Mouse (Mus musculus) liver, embryonic 11.5 days (tissue): ENCODE results near the gene Klhl33. TPM values are rescaled to one million over a fixed set of nuclear protein-coding genes. Genes with fewer than 3 reads are reported as not detected.
"Not testable (repeated sequence)": the region's sequence is repeated elsewhere in the genome, so short reads cannot be mapped to it uniquely, and the experiment has no call there.

Experiments
- ATAC-seq: fragments of 200-750 bp; cut with Nextera tagmentation; replicated peaks from 2 replicates; pipeline ENCODE4 v1.8.0; 2017; ENCODE audit warnings: moderate number of reproducible peaks, mild to moderate bottlenecking, moderate TSS enrichment, moderate library complexity; ENCODE audit not compliant: low FRiP score
- DNase-seq: peaks from one replicate; pipeline ENCODE4 v3.0.0-alpha.2; 2017; ENCODE audit warnings: low spot score
- H3K27ac ChIP-seq: fragments of 300-500 bp; sonication (generic); 2 replicates; pipeline ENCODE4 v1.5.1; 2014; ENCODE audit warnings: mild to moderate bottlenecking, low read depth, low read length, control low read depth
- H3K27me3 ChIP-seq: fragments of 300-500 bp; sonication (generic); replicated peaks from 2 replicates; pipeline ENCODE4 v1.6.1; 2014; ENCODE audit warnings: low read length, mixed read lengths; ENCODE audit not compliant: control insufficient read depth, insufficient read depth
- H3K36me3 ChIP-seq: fragments of 300-500 bp; sonication (generic); 2 replicates; pipeline ENCODE4 v1.6.1; 2014; ENCODE audit warnings: mild to moderate bottlenecking, low read length, moderate library complexity, mixed read lengths; ENCODE audit not compliant: control insufficient read depth, insufficient read depth
- H3K4me1 ChIP-seq: fragments of 300-500 bp; sonication (generic); replicated peaks from 2 replicates; pipeline ENCODE4 v1.6.1; 2014; ENCODE audit warnings: low read length, mixed read lengths; ENCODE audit not compliant: control insufficient read depth, insufficient read depth
- H3K4me2 ChIP-seq: fragments of 300-500 bp; sonication (generic); 2 replicates; pipeline ENCODE4 v1.6.1; 2014; ENCODE audit warnings: mild to moderate bottlenecking, control low read depth, moderate library complexity
- H3K4me3 ChIP-seq: fragments of 300-500 bp; sonication (generic); 2 replicates; pipeline ENCODE4 v1.5.1; 2014; ENCODE audit warnings: low read depth, low read length, control low read depth
- H3K9ac ChIP-seq: fragments of 300-500 bp; sonication (generic); 2 replicates; pipeline ENCODE4 v1.6.1; 2014; ENCODE audit warnings: low read depth, low read length, control low read depth
- H3K9me3 ChIP-seq: fragments of 300-500 bp; sonication (generic); 2 replicates; pipeline ENCODE4 v1.6.1; 2016; ENCODE audit warnings: low read length, inconsistent platforms, mixed read lengths; ENCODE audit not compliant: control insufficient read depth
- WGBS: fragments of 180-500 bp; shearing (Covaris S2); extraction: QIAGEN DNeasy Blood & Tissue Kit; methylation state at CpG from one replicate; pipeline ENCODE4 v1.1.7; 2014; 5-methylcytosine and 5-hydroxymethylcytosine counted together
- polyA plus RNA-seq: library from polyadenylated mRNA; unstranded; fragments of >200 nt; fragmentation: Nextera tagmentation; extraction: Ambion mirVana; gene quantifications from 2 replicates; pipeline ENCODE4 v1.2.1, GENCODE M21; 2014

The Klhl33 gene
- polyA plus RNA-seq, 1 experiment from 2014 or later, result 0.34 TPM

- H3K9me3 ChIP-seq, result no peaks in the 10 kb centered on the region
- no peak overlapping the region for H3K4me2 ChIP-seq
- ATAC-seq, result no peak
- H3K4me3 ChIP-seq, result no peak overlapping the region
- H3K27me3 ChIP-seq, result no peaks in the 10 kb centered on the region
- WGBS, result 62% methylated on average over 3 of the region's 3 CpGs
- H3K27ac ChIP-seq, result no peak overlapping the region
- H3K4me1 ChIP-seq, result no peaks in the 10 kb centered on the region
- no peak for DNase-seq
- H3K9ac ChIP-seq, result no peak overlapping the region
- H3K36me3 ChIP-seq, result peaks cover 14% of the 10 kb centered on the region
Measured at GRCm38 (mm10) chr14:50911356-50911755, 14.0 kb upstream of the Klhl33 start.

GRCm38 (mm10) chr14:50908126-50908525, 10.8 kb upstream of the Klhl33 start:
- WGBS, result 62% methylated on average over 4 of the region's 4 CpGs
- no peaks in the 10 kb centered on the region for H3K27me3 ChIP-seq
- ATAC-seq (no peak), DNase-seq (no peak)
- H3K9ac ChIP-seq, result no peak overlapping the region
- no peaks in the 10 kb centered on the region for H3K9me3 ChIP-seq
- 0 out of 2 replicates have a peak, but pooled peaks cover 2% of the 10 kb centered on the region for H3K4me1 ChIP-seq
- no peaks in the 10 kb centered on the region for H3K36me3 ChIP-seq
- no peak overlapping the region for H3K4me3 ChIP-seq
- no peak overlapping the region for H3K27ac ChIP-seq
- H3K4me2 ChIP-seq, result no peak overlapping the region

GRCm38 (mm10) chr14:50905327-50905726, 8.0 kb upstream of the Klhl33 start:
- H3K9me3 ChIP-seq, H3K4me3 ChIP-seq, H3K9ac ChIP-seq, H3K36me3 ChIP-seq, H3K27ac ChIP-seq, H3K27me3 ChIP-seq, H3K4me1 ChIP-seq, DNase-seq, H3K4me2 ChIP-seq, ATAC-seq: not testable (repeated sequence)

- no peaks in the 10 kb centered on the region for H3K36me3 ChIP-seq
- H3K27ac ChIP-seq, result no peak overlapping the region
- 0 out of 2 replicates have a peak, but pooled peaks cover 2% of the 10 kb centered on the region for H3K4me1 ChIP-seq
- no peak overlapping the region for H3K4me3 ChIP-seq
- no peaks in the 10 kb centered on the region for H3K27me3 ChIP-seq
- ATAC-seq, result no peak
- DNase-seq, result no peak
- H3K9me3 ChIP-seq, result no peaks in the 10 kb centered on the region
- no peak overlapping the region for H3K4me2 ChIP-seq
- H3K9ac ChIP-seq, result no peak overlapping the region
- WGBS, result 83% methylated on average over 4 of the region's 4 CpGs
Measured at GRCm38 (mm10) chr14:50904828-50905129, 7.5 kb upstream of the Klhl33 start.

- no peaks in the 10 kb centered on the region for H3K36me3 ChIP-seq
- no peaks in the 10 kb centered on the region for H3K27me3 ChIP-seq
- H3K27ac ChIP-seq, result no peak overlapping the region
- peak; percentile 84 for ATAC-seq
- H3K4me1 ChIP-seq, result 0 out of 2 replicates have a peak, but pooled peaks cover 2% of the 10 kb centered on the region
- H3K9ac ChIP-seq, result peak overlapping the region; percentile 53
- H3K4me2 ChIP-seq, result peak overlapping the region; percentile 91
- H3K9me3 ChIP-seq, result no peaks in the 10 kb centered on the region
- peak overlapping the region; percentile 54 for H3K4me3 ChIP-seq
- peak; percentile 64 for DNase-seq
- WGBS, result 6% methylated on average over 26 of the region's 26 CpGs
Measured at GRCm38 (mm10) chr14:50903973-50904827, 6.9 kb upstream of the Klhl33 start.

GRCm38 (mm10) chr14:50897992-50898391, 685 bp upstream of the Klhl33 start:
- 70% methylated on average over 2 of the region's 2 CpGs for WGBS
- not testable (repeated sequence) for H3K4me3 ChIP-seq, H3K9ac ChIP-seq, H3K27ac ChIP-seq, ATAC-seq, H3K4me2 ChIP-seq, H3K9me3 ChIP-seq, H3K4me1 ChIP-seq, H3K36me3 ChIP-seq, DNase-seq
- peaks cover 12% of the 10 kb centered on the region for H3K27me3 ChIP-seq

GRCm38 (mm10) chr14:50896747-50897373, 447 bp downstream of the Klhl33 start:
- Histone ChIP-seq H3K4me3 (peak overlapping the region; percentile 45), H3K27me3 (peaks cover 12% of the 10 kb centered on the region), H3K9ac (peak overlapping the region; percentile 34; the same call in 1 of the 2 replicates), H3K4me1 (0 out of 2 replicates have a peak, but pooled peaks cover 3% of the 10 kb centered on the region), H3K9me3 (no peaks in the 10 kb centered on the region), H3K36me3 (no peaks in the 10 kb centered on the region), H3K4me2 (peak overlapping the region; percentile 76), H3K27ac (no peak overlapping the region)
- 21% methylated on average over 23 of the region's 23 CpGs for WGBS
- no peak for DNase-seq
- 0 out of 2 replicates have a peak, but pooled peaks have one; percentile 13 for ATAC-seq

- DNase-seq, result peak; percentile 38
- Histone ChIP-seq H3K9me3 (no peaks in the 10 kb centered on the region), H3K4me3 (peak overlapping the region; percentile 45), H3K4me2 (peak overlapping the region; percentile 76), H3K9ac (peak overlapping the region; percentile 34; the same call in 1 of the 2 replicates), H3K36me3 (no peaks in the 10 kb centered on the region), H3K4me1 (0 out of 2 replicates have a peak, but pooled peaks cover 3% of the 10 kb centered on the region), H3K27me3 (peaks cover 12% of the 10 kb centered on the region), H3K27ac (no peak overlapping the region)
- 23% methylated on average over 19 of the region's 19 CpGs for WGBS
- no peak for ATAC-seq
Measured at GRCm38 (mm10) chr14:50895985-50896746, 1.1 kb downstream of the Klhl33 start.
